ENCODE assay signal across 10 mouse cellular contexts in the genomic region with DNA sequence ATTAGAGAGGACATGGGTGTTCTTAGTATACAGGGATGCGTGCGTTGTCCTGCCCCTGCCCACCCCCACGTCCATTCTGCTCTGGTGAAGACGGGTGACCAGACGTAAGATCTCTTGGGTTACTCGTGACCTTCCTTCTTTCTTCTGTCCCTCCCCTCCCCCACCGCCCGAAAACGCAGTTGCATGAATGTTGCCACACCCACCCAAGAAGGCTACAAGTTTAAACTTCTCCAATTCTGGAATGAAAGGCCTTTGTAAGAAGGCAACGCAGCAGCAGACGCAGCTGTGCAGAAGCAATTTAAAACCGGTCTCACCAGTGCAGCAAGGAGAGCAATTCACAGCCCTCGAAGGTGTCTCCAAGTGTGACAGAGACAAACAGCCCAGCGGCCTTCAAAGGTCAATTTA. TPM values are rescaled to one million over a fixed set of nuclear protein-coding genes. Genes with fewer than 3 reads are reported as not detected.
DNase-seq lines count a peak whose midpoint lies in the region; ATAC-seq and TF ChIP-seq lines count a peak whose summit lies in the region.
"Had no signal": no experiment of that assay in that cellular context is flagged by ENCODE, and none has a peak within 500 bp of the region (broad histone marks: within the 10 kb centered on the region; RNA-seq: fewer than 3 reads in every experiment).

No protein-coding gene starts in this region.

- no peaks in the 10 kb centered on the region for H3K27me3 ChIP-seq in intestine, embryonic 14.5 days (replicated peaks; ENCODE audit: control insufficient read depth, insufficient read depth, low read length)
- H3K27me3 ChIP-seq in lung, embryonic 16.5 days (ENCODE audit: control insufficient read depth, insufficient read depth, low read depth, low read length): no peaks in the 10 kb centered on the region
- H3K27me3 ChIP-seq in midbrain, postnatal 0 days (ENCODE audit: insufficient read depth, low read length): no peaks in the 10 kb centered on the region

- H3K9ac ChIP-seq in intestine, embryonic 14.5 days (ENCODE audit: low read length): no peak overlapping the region
- no peak overlapping the region for H3K9ac ChIP-seq in lung, embryonic 16.5 days (ENCODE audit: low read length)
- no peak overlapping the region for H3K9ac ChIP-seq in midbrain, postnatal 0 days (replicated peaks; ENCODE audit: low read length, poor library complexity, severe bottlenecking)

- no peak overlapping the region for H3K4me3 ChIP-seq in intestine, embryonic 14.5 days (ENCODE audit: low read depth, low read length)
- no peak overlapping the region for H3K4me3 ChIP-seq in lung, embryonic 16.5 days (ENCODE audit: low read length)
- no peak overlapping the region for H3K4me3 ChIP-seq in midbrain, postnatal 0 days (ENCODE audit: low read depth, low read length)

- H3K9me3 ChIP-seq in intestine, embryonic 14.5 days (ENCODE audit: control insufficient read depth, low read length): no peaks in the 10 kb centered on the region
- H3K9me3 ChIP-seq in lung, embryonic 16.5 days (ENCODE audit: control insufficient read depth, low read length): peaks cover 3% of the 10 kb centered on the region; the same call in 1 of the 2 replicates
- H3K9me3 ChIP-seq in midbrain, postnatal 0 days (ENCODE audit: low read length): no peaks in the 10 kb centered on the region

- TF ChIP-seq CTCF in midbrain, postnatal 0 days (IDR thresholded peaks at IDR 0.05): no peak

- H3K27ac ChIP-seq in intestine, embryonic 14.5 days (ENCODE audit: low read depth): peak overlapping the region; percentile 54; the same call in 1 of the 2 replicates
- H3K27ac ChIP-seq in lung, embryonic 16.5 days (ENCODE audit: low read length): peak overlapping the region; percentile 31
- H3K27ac ChIP-seq in midbrain, postnatal 0 days (ENCODE audit: low read depth, low read length): no peak overlapping the region

- no peaks in the 10 kb centered on the region for H3K36me3 ChIP-seq in intestine, embryonic 14.5 days (ENCODE audit: control insufficient read depth, insufficient read depth, low read length)
- H3K36me3 ChIP-seq in lung, embryonic 16.5 days (ENCODE audit: control insufficient read depth, insufficient read depth, low read length): no peaks in the 10 kb centered on the region
- H3K36me3 ChIP-seq in midbrain, postnatal 0 days (ENCODE audit: insufficient read depth, low read length): no peaks in the 10 kb centered on the region

- peak; percentile 85 for ATAC-seq in intestine, embryonic 14.5 days (replicated peaks; ENCODE audit: low FRiP score, low TSS enrichment, low read depth)
- ATAC-seq in lung, embryonic 16.5 days (ENCODE audit: low read depth): peak; percentile 77
- ATAC-seq in midbrain, postnatal 0 days (ENCODE audit: low FRiP score): no peak

- H3K4me2 ChIP-seq in intestine, embryonic 14.5 days (ENCODE audit: low read length): no peak overlapping the region
- H3K4me2 ChIP-seq in lung, embryonic 16.5 days (ENCODE audit: low read depth, low read length): peak overlapping the region; percentile 28
- no peak overlapping the region for H3K4me2 ChIP-seq in midbrain, postnatal 0 days (ENCODE audit: low read depth, low read length, poor library complexity, severe bottlenecking)
- H3K4me2 ChIP-seq: heart, embryonic 11.5 days had no signal

- peak; percentile 74 for DNase-seq in urinary bladder, postnatal 14 days (ENCODE audit: low spot score)
- DNase-seq in urinary bladder, postnatal 10 days (ENCODE audit: low spot score): no peak
- peak; percentile 62 for DNase-seq in intestine, embryonic 14.5 days (ENCODE audit: low spot score)
- peak; percentile 49 to 56 for DNase-seq in urinary bladder, postnatal 36 days (ENCODE audit: low spot score in 2 of 2)
- no peak for DNase-seq in cerebellum, postnatal 25 days
- no peak for DNase-seq in MN1 (ENCODE audit: low spot score)
- DNase-seq in midbrain, postnatal 0 days (ENCODE audit: low spot score): no peak
- DNase-seq: layer of hippocampus, postnatal 36 days had no signal

- no peaks in the 10 kb centered on the region for H3K4me1 ChIP-seq in intestine, embryonic 14.5 days (replicated peaks; ENCODE audit: control insufficient read depth, insufficient read depth, low read length)
- H3K4me1 ChIP-seq in lung, embryonic 16.5 days (replicated peaks; ENCODE audit: control insufficient read depth, insufficient read depth, low read length): peaks cover 15% of the 10 kb centered on the region
- H3K4me1 ChIP-seq in midbrain, postnatal 0 days (ENCODE audit: insufficient read depth, low read length): no peaks in the 10 kb centered on the region

- 40% methylated on average over 14 of the region's 14 CpGs for WGBS in intestine, embryonic 14.5 days
- WGBS in lung, embryonic 16.5 days: 37% methylated on average over 14 of the region's 14 CpGs
- WGBS in midbrain, postnatal 0 days: 76% methylated on average over 14 of the region's 14 CpGs

RNA-seq across cellular contexts. Expression of gene Ect2l, which starts 16.0 kb away (rescaled TPM):
- 0.38 TPM in 1 of 2 replicates, not detected in the other for polyA plus RNA-seq in intestine, embryonic 14.5 days (2014; fragmentation: Nextera tagmentation; extraction: Ambion mirVana)
- 0.77 and 1.7 TPM in 2 replicates for polyA plus RNA-seq in lung, embryonic 16.5 days (2015; fragmentation: Nextera tagmentation; extraction: Ambion mirVana)
- total RNA-seq in midbrain, postnatal 0 days (2014; rRNA removed): 0.11 TPM in 1 of 2 replicates, not detected in the other
- 0.34 and 0.64 TPM in 2 replicates for polyA plus RNA-seq in midbrain, postnatal 0 days (2015; fragmentation: Nextera tagmentation; extraction: Ambion mirVana)

RNA-seq across cellular contexts. Expression of gene Ccdc28a, which starts 40.1 kb away (rescaled TPM):
- 20.0 and 23.2 TPM in 2 replicates for polyA plus RNA-seq in intestine, embryonic 14.5 days (2014; fragmentation: Nextera tagmentation; extraction: Ambion mirVana)
- 15.0 and 15.5 TPM in 2 replicates for polyA plus RNA-seq in lung, embryonic 16.5 days (2015; fragmentation: Nextera tagmentation; extraction: Ambion mirVana)
- total RNA-seq in midbrain, postnatal 0 days (2014; rRNA removed): 7.4 and 8.0 TPM in 2 replicates
- 5.9 and 9.3 TPM in 2 replicates for polyA plus RNA-seq in midbrain, postnatal 0 days (2015; fragmentation: Nextera tagmentation; extraction: Ambion mirVana)

Comparison
In these comparisons a context has a peak if more than half of its experiments do, and no peak if none do; other contexts are left out.
1. DNase-seq: peak in urinary bladder, postnatal 14 days (single experiment), intestine, embryonic 14.5 days (single experiment) and urinary bladder, postnatal 36 days (2 of 2); none in urinary bladder, postnatal 10 days (single experiment), cerebellum, postnatal 25 days (0 of 2), MN1 (single experiment) and midbrain, postnatal 0 days (single experiment).